Mouse (Mus musculus) MEL-GATA-1-ER (cell line): ENCODE data around the gene Gnas.
"Not testable (repeated sequence)": the region's sequence is repeated elsewhere in the genome, so short reads cannot be mapped to it uniquely, and the experiment has no call there.

Source experiments
- DNase-seq: peaks from one replicate; pipeline ENCODE4 v3.0.0-alpha.2; 2012; ENCODE audit warnings: low read depth; ENCODE audit errors: extremely low read depth

The Gnas gene

DNA sequence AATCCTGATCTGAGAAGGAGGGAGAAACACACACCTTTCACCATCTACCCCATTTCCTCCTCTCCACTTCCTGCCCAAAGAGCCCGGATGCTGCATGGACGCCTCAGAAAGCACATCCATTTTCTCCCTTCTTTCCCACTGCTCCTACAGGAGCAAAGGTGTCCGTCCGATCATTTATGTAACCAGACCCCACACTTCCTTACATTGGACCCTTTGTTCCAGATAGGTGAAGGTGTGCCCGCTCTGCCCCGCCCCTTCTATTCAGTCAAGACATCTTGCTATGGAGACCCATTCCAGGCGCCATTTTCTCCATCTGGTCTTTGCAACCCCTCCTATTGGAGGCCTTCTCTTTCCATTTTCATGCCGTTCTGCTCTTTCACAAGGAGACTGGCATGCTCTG, 10.3 kb downstream of the Gnas start:
- DNase-seq: no peak

- no peak for DNase-seq
Observed at GRCm38 (mm10) chr2:174295175-174295899, 11.2 kb downstream of the Gnas start.

DNA sequence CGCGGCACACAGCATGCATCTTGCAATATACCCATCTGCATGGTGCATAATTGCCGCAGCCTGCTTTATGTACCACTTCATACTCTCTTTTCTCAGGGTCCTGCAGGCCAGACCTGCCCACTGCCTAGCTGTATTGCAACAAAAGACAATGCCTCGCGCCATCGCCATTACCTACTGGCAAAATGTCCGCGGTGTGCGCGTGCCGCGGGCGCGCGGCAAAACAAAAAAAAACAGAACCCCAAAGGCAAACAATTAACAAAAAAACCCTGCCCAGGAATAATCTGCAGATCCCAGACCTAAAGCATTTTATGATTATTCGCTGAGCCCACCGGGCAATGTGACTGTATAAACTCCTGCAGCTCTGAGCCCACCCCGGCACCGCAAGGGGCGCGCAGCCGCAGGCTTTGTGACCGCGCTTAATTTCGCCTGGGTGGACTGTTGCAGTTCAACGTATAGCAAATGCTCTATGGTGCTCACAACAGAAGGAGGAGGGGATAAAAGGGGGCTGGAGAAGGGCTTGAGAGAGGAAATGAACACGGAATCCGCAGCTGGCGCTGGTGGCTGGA, 11.9 kb downstream of the Gnas start:
- no peak for DNase-seq

- no peak for DNase-seq
Observed at GRCm38 (mm10) chr2:174297086-174297571, 13.0 kb downstream of the Gnas start.

DNA sequence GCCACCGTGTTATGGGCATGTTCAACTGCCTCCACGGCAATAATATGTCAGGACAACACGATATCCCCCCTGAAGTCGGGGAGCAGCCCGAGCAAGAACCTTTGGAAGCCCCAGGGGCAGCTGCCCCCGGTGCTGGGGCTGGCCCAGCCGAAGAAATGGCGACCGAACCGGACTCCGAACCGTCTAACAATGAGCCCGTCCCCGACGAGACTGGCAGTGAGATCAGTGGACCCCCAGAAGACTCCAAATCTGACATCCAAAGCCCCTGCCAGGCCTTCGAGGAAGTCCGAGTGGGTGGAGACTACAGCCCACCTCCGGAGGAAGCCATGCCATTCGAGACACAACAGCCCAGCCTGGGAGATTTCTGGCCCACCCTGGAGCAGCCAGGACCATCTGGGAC, 13.7 kb downstream of the Gnas start:
- DNase-seq: no peak

DNA sequence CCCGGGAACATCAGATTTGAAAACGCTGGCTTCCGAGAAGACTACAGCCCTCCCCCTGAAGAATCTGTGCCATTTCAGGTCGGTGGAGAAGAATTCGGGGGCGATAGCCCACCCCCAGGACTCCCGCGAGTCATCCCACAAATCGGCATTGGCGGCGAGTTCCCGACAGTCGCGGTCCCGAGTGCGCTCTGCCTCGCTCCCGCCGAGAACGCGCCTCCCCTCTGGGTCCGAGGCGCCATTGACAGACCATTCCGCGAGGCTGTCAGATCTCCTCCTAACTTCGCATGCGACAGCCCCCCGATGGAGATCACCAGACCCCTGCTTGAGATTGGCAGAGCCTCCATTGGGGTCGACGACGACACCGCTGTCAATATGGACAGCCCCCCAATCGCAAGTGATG, 14.4 kb downstream of the Gnas start:
- DNase-seq: no peak

GRCm38 (mm10) chr2:174299091-174299770, 15.1 kb downstream of the Gnas start:
- no peak for DNase-seq

GRCm38 (mm10) chr2:174299771-174300160, 15.6 kb downstream of the Gnas start:
- DNase-seq: no peak

DNA sequence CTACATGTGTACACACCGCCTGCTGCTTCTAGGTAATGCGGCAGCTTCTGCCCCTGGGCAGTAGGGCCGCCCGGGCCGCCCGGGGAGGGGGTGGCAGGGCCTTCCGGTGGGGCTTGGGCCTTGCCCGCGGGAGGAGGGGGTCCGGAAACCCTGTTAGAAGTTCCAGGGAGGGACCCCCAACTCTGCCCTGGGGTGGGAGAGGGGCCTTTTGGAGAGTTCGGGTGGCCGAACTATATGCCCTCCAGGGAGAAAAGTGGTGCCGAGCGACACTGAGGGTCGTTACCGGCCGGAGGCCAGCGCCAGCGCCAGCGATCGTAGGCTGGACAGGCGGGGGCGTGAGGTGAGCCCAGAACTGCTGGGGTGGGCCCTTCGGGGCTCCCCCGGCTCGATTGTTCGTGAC, 16.1 kb downstream of the Gnas start:
- no peak for DNase-seq

DNA sequence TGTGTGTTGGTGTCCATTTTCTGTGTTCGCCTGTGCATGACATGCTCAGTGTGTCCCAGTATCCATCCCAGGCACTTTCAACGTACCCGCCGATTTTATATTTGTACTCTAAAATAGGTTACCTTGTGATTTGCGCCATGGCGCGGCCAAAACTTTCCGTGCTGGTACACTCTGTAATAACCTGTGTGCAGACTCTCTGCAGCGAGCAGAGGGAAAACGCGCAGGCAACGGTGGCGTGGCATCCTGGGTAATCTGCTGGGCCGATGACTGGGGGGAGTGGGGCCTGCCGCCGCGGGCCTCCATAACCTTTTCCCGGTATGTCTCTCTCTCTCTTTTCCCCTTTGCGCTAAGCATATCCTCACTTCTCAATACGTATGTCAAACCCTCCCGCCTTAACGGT, 16.5 kb downstream of the Gnas start:
- DNase-seq: no peak

DNA sequence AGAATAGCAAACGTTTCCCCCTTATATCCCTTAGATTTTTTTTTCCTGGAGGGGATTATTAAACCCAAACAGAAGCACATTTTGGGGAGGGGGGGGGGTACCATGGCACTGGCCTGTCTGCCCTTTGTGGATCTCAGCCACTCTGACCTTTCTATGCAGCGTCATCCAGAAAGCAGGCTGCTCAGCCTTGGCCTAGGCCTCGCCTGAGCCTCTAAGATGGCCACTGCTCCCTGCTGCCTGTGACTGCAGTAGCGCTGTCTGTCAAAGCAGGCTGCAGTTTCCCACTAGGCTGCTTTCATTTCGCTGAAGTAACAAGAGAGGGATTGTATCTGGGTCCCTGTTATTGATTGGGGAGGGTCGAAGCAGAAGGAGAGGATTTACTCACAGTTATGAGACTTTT, 18.4 kb downstream of the Gnas start:
- DNase-seq: no peak

DNA sequence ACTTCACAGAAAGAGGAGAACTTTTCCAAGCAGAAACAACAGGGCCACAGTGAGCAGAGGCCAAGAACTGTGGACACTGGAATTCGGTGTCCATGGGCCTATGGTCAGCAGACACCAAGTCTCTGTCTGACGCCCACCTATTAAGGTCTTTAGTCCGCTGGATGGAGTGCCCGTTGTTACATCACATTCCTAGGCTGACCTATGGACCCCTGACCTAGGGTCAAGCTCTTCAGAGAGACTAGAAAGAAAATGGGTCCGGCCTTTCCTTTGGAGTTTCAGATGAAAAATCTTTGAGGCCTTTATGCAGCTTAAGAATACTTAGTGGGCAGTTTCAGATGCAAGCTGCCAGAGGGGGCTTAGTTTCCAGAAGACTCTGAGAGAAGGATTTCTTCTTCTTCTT, 21.5 kb downstream of the Gnas start:
- DNase-seq: no peak

DNA sequence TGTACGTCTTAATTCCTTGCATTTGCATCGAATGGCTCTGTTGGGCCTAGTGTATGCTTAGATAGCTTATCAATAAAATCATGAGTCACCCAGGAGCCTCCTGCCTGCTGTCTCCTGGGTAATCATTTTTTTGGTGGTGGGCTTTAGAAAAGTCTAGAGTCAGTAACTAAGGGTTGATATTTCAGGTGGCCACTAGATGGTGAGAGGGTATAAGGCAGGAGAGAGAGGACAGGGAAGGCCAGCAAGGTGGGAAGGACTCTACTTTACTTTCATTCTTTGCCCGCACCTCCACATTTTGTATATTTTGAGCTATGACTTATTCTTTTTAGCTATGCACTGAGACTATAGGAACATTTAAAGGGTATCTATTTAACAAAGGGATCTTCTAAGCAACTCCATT, 23.8 kb downstream of the Gnas start:
- DNase-seq: no peak

DNA sequence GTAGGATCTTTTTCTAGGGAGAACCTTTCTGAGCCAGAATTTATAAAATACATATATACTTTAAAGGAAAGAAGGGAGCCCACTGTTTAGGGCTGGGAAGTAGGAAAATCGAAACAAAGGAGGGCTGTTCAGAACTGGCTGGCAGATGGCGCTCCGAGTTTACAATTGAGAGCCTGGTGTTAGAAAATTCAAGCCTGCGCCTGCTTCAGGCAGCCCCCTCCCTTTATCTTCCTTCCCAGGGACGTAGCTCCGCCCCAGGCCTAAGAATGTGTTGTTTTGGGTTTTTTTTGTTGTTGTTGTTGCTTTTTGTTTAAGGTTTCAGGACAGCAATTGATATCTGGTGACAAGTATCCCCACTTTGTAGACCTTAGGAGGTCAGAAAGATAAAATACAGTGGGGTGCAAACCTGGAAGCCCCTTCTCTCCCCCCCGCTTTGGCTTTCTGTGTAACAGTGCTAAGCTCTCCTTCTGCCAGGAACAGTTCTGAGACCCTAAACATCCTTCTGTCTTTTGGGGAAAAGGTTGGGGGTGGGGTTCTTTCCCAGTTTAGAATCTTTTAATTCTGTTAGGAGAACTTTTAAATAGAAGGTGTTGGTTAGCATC, 26.9 kb downstream of the Gnas start:
- DNase-seq: no peak

- DNase-seq: no peak
Observed at GRCm38 (mm10) chr2:174311613-174312012, 27.5 kb downstream of the Gnas start.

DNA sequence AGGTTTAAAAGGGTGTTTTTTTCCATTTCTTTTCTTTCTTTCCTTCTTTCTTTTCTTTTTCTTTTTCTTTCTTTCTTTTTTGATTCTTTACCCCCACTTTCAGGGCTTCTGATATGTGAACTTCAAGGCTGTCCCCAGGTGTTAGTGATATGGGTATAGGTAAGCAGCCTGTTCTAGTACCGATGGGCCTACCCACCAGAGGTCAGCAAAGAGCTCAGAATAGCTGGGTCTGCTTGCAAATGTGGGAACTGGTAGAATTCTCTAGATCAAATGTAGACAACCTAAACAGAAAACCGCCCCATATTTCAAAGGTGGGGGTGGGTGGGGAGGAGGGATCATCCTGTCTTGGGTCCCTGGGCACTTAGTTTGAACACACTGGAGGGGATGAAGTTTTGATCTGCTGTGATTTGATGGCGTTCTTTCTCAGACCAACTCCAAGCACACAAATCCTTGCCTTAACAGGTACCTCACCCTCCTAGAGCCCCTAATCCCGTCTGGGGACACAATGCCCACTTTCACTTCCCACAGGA, 28.1 kb downstream of the Gnas start:
- no peak for DNase-seq

- no peak for DNase-seq
Observed at GRCm38 (mm10) chr2:174312661-174313060, 28.5 kb downstream of the Gnas start.

GRCm38 (mm10) chr2:174315445-174315844, 31.3 kb downstream of the Gnas start:
- not testable (repeated sequence) for DNase-seq

- DNase-seq: no peak
Observed at GRCm38 (mm10) chr2:174316661-174317060, 32.5 kb downstream of the Gnas start.

DNA sequence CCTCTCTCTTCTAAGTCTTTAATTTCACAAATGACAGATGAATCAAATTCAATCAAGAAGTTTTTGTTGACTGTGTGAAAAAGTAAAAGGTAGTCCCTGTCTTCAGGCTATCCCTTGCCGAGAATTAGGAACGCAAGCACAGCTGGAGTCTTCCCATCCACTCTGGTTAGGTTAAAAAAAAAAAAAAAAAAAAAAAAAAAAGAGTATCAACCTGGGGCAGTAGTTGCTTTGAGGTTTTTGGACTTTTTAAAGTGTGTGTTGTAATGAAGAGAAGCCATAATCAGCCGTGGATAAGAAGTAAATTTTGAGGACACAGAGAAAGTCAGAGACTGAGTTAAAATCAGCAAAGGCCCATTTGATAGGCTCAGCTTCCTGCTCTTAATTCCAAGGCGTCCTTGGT, 41.9 kb downstream of the Gnas start:
- no peak for DNase-seq

DNA sequence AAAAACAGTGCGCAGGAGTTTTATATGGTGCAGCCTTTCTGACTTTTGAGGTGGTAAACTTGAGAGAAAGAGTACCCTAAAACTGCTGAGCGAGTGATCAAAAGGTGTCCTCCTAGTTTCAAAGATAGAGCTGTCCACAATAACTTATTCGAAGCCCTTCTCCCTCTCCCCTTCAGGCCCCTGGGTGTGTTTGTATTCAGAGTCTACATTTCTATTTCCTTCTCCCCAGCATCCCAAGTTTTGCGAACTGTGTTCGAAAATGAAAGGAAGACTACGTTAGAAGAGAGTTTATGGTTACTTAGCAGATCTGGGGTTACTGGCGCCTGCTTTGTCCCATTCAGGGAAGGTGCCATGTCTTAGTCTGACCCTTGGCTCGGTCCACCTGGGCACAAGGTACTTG, 42.4 kb downstream of the Gnas start:
- no peak for DNase-seq
